Mouse (Mus musculus): ENCODE results near the gene Cep63.

The Cep63 gene

DNA sequence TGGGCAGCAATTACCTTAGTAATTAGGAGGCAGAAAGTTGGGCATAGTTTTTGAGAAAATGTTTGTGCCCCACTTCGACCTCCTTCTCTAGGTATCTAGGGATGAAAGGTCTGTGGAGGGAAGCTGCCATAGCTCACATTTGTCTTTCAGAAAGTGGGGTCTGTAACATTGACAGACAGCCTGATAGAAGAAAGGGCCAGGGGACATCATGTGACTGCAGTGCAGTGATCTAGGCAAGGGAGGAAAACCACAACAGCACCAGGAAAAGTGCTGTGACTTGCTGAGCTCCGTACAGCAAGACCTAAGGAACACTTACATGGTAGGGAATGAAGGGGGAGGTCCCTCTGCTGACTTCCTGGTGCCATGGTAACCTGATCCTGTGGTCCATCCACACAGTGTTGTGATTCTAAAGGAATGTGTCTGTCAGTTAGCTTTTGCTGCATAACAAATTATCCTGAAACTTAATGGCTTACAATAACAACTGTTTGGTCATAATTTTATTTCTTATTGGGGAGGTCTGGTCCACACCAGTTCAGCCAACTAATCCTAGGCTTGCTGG is 5.3 kb upstream of the Cep63 start:
- no peak for DNase-seq (ENCODE audit: low read depth)

DNA sequence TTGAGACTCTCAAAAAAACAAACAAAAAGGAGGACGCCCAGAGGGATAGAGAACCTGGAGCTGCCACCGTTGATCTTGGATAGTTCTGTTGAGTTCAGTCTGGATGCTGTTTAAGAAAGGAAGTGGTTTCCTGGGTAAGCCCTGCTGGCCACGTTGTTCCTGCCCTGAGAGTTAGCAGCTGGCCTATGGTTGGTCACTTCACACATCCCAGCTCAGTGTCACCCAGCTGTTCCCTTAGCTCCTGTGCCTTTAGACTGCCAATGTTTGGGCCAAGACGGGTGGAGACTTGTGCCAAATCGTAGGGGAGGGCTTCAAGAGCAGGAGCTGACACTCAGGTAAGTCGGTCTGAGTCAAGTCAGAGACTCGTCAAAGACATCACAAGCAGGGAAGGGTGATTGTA is 2.7 kb upstream of the Cep63 start:
- no peak for DNase-seq (ENCODE audit: low read depth)

DNA sequence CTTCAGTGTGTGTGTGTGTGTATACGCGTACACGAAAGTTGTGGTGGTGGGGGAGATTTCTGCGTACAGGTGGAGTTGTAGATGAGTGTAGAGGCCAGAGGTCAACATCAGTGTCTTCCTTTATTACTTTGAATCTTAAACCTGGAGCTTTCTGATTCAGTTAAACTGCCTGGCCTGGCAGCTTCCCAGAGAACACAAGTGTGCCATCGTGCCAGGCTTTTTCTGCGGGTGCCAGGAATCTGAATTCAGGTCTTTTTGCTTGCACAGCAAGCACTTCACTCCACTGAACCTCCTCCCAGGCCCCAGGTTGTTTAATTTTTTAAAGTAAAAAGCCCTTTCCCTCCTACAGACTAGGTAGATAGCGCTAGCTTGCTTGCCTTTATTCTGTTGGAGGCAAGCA is 1.1 kb upstream of the Cep63 start:
- DNase-seq (ENCODE audit: low read depth), result no peak

DNA sequence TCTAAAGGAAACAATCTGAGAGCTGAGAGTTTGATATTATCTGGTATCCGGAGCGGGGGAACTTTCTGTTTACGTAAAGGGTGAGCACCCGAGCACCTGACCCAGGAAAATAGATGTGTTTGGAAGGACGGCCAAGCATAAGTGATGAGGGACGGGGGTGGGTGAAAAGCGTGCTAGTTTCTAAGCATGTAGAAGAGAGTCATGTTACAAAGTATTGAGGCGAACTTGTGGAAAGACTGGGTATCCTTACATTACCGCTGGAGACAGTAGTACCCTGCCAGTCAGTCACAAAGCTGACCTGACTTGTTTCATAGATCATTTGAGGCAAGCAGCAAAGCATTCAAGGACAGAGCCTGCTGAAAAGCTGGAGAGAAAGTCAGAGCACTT is 498 bp upstream of the Cep63 start:
- DNase-seq (ENCODE audit: low read depth), result no peak

DNA sequence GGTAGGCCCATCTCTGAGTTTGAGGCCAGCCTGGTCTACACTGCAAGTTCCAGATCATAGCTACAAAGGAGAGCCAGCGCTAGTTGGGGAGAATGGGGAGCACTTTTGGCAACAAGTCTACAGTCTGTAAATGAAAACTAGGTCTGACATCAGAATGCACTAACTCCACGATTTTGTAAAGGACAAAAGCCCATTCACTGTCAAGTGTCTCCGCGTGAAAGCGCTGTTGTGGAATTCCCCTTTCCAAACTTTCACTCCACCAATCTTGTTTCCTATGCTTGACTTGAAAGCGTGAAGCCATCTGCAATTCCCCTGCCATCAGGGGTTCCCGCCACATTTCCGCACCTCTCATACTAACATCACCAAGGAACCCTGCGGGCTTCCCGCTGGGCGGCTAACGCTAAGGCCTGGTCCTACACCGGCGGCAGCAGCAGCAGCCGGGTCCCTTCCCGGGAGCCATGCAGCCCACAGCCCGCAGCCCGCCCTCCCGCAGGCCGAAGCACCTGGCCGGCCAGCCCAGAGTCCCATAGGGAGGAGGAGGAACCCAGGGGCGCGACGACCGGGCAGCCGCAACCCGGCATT is 842 bp downstream of the Cep63 start:
- peak; percentile 67 for DNase-seq (ENCODE audit: low read depth)

DNA sequence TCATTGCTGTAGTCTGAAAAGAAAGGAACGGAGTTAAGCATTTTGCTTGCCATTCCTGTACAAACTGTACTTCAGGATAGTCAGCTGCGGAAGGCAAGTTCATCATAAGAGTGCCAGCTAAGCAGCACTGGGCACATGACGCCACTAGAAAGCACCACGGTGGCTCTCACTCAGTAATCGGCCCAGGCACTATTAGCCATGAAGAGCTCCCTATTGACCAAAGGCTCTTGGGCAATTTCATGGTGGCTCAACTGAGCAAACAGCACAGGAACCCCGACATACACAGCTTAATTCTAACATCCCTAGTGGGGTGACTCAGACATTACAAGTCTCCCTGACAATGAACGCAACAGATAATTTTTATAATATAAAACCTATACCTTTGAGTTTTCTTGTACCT is 2.8 kb downstream of the Cep63 start:
- peak; percentile 63 for DNase-seq (ENCODE audit: low read depth)

DNA sequence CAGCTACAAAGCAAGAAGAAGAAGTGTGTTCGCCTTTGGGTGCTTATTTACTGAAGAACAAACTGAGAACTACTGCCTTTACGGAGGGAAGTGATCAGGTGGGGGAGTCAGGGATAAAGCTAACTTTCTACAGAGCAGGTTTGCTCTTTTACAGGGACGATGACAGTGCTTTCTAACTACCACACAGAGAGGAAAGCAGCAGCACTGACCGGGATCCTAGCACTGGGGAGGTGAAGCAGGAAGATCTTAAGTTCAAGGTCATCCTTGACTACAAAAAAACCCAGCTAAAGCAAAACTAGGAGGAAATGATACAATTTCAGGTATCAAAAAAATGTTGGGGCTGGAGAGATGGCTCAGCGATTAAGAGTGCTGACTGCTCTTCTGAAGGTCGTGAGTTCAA is 3.5 kb downstream of the Cep63 start:
- DNase-seq (ENCODE audit: low read depth), result peak; percentile 70

DNA sequence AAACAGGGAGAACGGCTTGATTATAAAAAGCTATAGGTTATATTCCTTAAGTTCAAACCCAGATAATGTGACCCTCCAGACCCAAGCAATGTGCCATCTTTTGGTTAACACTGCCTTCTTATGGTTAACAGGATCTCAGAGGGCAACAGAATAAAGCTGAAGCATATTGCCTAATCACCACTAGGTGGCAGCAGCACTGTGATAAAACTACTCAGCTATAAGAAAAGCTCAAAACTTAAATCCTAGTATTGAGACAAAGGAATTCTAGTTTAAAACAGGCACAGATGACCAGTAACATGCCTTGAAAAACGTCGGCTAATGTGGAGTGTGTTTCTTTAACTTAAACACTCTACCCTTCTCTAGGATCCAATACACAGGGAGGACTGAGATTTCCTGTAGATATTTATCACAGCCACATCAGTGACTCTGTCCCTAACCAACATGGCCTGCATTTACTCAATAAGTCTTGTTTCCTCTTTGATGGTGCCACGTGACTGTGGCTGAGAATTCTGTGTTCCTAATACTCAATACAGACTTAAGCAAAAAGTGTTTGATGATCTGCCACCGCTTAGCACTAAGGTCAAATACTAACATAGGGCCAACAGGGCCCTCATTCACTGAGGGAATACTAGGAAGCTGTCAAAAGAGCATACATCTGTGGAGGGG is 4.0 kb downstream of the Cep63 start:
- DNase-seq (ENCODE audit: low read depth), result peak; percentile 90

DNA sequence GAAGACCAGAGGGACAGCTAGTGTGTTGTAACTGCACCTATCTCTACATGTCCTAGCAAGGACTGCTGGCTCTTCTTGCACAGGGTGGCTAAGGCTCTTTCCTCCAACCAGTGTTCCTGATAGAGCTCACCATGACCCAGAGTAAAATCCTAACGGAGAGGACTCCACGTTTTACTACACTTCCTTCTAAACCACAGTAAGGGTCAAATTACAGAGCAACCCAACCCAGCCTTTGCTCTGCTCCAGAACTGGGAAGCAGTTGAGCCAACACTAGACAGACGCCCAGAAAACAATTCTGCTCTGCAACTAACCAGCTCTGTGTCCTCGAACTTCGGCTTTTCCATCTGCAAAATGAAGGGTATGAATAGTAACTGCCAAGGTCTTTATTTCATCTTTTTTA is 4.9 kb downstream of the Cep63 start:
- DNase-seq (ENCODE audit: low read depth), result peak; percentile 67

DNA sequence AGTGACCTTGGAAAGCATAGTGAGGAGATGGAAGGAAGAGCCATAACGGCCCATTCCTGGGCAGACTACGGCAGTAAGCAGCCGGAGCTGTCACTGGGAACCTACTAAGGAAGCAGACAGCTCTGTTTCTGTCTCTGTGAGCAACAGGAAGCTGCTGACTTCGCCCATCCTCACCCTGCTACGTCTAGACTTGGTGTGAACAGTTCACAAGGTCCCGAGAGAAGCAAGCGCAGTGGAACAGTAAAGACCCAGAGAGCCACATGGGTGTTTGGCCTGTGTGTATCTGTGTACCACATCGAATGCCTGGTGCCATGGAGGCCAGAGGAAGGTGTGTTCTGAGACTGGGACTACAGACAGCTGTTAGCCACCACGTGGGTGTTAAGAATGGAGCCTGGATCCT is 10.1 kb downstream of the Cep63 start:
- no peak for DNase-seq (ENCODE audit: low read depth)

DNA sequence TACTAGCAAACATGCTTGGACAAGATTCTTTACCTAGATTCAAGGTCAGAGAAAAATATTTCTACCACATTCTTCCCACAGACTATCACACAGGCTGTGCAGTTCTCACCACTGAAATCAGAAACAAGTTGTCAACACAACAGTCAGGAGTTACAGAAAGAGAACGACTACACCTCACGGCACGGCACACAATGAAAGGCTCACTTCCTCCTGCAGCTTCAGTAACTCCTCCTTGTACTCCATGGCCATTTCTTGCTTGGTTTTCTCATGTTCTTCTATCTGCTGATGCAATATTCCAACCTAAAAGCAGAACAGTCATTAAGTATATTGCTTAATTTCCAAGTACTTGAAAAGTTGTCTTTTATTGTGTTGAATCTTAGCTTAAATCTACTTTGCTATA is 11.3 kb downstream of the Cep63 start:
- DNase-seq (ENCODE audit: low read depth), result no peak

DNA sequence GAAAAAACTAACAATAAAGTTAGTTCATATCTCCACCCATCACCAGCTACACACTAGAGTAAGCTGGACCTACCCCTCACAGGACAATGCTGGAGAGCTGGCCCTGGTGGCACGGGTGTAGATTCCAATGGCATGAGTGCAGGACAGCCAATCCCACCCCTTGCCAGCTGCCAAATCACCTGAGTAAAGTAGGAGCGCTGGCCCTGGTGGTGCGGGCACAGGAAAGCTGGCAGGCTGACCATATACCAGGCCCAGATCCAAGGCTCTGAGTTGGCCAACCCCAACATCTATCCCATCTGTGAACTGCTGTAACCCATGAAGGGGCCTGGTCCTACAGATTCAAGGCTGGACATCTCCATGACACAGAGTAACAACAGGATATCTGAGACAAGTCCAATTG is 17.1 kb downstream of the Cep63 start:
- DNase-seq (ENCODE audit: low read depth), result no peak

DNA sequence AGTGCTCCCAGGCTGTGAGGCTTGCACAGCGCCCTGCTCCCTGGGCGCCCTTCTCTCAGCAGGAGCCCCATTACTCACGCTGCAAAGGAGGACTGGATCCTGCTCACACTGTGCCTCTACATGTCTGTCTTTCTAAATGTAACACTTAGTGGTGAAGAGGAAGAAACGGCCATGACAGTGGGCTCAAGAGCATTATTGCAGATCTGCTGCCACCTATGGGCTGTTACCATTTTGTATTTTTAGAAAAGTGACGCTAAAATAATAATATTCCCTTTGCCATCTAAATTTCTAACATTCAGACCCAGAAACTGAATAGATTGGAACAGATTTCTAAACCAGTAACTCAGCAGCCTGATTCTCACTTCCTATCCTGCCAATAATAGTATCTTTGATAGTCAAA is 18.9 kb downstream of the Cep63 start:
- peak; percentile 55 for DNase-seq (ENCODE audit: low read depth)

DNA sequence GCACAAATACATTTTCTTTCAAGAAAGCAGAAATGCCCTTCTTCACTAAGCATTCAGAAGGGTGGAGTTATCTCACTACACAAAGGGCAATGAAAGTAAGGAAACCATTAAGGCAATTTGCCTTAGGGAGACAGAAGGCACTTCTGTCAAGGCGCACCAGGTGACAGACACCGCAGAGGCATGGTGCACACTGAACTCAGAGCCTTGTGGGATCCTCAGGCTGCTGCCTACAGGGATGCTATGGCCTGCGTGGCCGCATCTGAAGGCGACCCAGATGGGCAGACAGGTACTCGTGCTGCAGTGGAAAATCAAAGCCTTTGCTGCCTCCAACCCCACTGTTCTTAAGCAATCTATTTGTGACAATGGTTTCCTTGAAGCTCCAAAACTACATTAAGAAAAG is 21.2 kb downstream of the Cep63 start:
- DNase-seq (ENCODE audit: low read depth), result no peak

DNA sequence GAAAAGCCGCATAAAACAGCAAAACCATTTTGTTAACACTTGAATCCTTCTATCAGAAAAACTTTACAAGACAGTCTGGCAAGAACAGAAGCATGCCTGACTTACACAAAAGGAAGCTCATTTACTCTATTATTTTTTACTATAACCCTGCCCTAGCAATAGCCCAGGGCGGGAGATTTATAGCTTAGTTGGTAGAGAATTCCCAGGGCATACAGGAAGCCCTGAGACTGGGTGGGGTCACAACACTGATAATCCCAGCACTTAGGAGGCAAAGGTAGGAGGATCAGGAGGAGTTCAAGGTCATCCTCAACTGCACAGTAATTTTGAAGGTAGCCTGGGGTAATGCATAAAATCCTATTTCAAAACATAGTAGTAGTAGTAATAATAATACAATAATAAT is 24.7 kb downstream of the Cep63 start:
- DNase-seq (ENCODE audit: low read depth), result no peak

DNA sequence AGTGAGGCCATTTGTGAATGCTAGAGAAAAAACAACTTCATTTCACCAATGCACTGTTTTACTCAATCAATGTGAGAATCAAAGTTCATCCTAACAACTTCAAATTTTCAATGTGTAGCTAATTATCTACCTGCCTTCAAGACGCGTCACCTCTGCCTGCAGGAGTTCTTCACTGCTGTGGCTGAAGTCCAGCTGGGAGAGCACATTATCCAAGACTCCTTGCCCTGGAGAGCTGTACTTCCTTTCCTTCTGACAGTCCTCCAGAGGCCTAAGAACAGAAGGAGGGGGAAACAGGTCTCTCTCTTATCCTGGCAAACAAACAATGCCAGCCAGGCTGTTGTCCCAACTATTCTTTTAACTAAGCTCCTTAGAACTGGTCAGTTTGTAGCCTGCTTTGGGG is 25.1 kb downstream of the Cep63 start:
- no peak for DNase-seq (ENCODE audit: low read depth)

DNA sequence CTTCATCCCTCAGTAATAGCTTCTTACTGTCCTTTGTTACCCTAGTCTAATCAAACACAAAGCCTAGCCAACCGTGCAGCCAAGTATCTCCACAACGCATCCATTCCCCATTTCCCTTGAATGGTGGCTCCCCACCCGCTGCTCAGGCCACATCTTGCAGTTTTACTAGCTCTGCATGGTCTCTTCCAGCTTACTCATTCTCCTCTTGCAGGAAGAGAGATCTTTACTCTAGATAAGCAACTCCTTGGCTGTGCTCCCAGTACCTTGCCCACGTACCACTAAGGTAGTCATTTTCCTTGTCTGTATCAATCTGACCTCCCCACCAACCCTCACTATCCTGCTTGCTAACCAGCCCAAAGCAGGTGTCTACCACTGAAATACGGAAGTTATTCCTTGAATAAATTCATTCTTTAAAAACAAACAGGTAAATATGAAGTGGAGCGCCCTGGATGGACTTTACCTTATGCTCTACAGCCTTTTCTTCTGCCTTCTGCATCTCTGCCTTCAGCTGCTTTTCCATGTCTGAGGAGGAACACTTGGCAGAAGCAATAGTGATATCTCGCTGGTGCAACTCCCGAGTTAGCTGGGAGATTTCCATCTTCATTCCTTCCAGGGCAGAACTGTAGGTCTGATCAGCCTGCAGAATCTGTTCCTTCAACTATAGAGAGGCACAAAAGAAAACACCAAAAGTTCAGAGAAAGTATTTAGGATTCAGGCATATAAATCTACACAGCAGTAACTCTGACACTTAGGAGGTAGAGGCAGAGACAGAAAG is 30.5 kb downstream of the Cep63 start:
- peak; percentile 51 for DNase-seq (ENCODE audit: low read depth)

DNA sequence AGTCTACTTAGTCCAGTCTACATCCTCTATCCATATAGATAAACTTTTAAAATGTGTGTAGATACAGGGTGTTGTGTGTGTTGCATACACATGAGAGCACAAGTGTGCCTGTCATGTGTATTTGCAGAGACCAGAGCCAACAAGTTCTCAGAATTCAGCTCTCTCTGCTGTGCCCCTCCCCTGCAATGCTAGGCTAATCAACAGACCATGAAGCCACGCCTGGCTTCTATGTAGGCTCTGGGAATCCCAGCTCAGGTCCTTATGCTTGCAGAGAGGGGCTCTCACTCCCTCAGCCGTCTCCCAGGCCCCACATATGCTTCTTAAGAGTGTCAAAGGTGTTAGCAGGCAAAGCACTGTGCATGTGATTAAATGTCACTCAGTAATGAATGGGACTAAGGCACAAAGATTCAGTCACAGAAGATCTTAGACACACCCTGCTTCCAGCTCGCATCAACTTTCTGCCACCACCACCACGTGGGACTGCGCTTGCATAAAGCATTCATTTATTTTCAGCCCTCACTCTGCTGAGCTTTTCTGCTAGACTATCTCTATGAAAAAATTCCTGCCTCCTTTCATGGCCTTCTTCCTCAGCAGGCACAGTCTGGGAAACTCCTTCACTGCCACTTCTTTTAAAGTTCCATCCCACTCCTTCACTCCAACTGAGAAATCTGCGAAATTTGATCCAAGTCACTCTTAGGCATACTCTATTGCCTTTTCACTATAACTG is 31.5 kb downstream of the Cep63 start:
- DNase-seq (ENCODE audit: low read depth), result no peak

DNA sequence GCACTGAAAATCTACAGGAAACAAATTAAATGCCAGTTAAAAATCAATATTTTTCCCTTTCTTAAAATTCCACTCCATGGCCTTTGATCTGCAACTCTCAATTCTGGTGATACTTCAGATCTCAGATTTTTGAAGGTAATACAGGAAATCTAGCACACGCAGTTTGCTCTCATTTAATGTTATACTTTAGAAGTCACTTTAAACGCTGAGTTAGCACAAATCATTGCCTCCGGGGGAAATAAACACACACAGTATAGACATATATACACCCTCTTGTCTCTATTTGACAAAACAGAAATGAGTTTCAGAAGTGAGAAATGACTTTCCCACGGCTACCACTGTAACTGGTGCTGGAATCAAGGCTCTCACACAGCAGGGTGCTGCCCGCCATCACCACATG is 39.0 kb downstream of the Cep63 start:
- no peak for DNase-seq (ENCODE audit: low read depth)

DNA sequence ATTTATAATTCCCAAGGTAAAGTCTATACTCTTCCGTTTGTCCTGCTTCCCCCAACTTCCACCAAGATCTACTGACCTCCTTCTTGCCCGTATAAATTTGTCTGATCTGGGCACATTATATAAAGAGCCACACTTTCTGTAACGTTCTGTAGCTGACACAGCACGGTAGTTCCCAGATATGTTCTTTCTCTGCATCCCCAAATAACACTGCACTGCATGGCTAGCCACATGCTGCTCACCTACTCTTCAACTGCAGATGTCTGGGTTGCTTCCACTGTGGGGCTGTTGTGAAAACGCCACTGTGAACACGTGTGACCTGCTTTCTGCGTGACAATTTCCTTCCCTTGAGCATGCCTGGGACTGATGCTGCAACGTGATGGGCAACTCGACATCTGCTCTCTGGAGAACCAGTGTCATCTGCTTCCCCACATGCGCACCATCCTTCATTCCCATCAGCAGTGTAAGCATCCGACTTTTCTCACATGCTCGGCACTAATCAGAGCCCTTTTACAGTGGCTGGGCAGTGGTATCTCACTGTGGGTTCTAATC is 44.3 kb downstream of the Cep63 start:
- DNase-seq (ENCODE audit: low read depth), result no peak

DNA sequence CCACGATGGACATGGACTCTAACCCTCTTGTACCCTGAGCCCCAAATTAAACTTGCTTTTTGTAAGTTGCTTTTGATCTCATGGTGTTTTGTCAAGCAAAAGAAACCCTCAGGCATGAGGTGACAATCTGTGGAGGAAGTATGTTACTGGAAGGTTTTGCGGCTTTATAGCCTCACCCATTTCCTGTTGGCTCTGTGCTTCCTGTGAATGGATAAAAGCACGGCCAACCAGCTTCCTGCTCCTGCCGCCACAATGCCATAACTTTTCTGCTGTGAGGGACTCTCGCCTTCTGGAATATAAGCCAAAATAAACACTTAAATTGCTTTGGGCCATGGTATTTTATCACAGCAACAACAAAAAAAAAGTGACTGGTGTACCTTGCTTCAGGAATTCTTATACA is 48.9 kb downstream of the Cep63 start:
- peak; percentile 86 for DNase-seq (ENCODE audit: low read depth)

DNA sequence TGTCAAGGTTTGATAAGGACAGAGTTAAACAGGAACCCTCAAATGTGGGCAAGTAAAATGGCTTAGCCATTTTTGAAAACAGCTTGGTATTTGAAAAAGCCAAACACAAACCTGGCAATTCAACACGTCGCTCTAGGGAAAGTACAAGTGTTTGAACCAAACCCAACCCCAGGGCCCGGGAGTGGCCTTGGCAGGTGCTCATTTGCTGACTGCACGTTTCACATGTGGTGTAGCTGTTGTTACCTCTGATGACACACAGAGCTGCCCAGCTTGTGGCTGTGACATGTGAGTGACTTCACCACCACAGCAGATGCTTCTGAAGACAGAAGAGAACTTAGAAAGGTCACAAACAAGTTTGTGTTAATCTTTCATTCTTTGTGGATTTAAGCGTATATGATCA is 53.4 kb downstream of the Cep63 start:
- peak; percentile 10 for DNase-seq (ENCODE audit: low read depth)

All from 416B (cell line).